Mouse (Mus musculus) neutrophil, adult 65 days (primary cell): Measurements from ENCODE around the gene Olfr1053. TPM values are rescaled to one million over a fixed set of nuclear protein-coding genes. Genes with fewer than 3 reads are reported as not detected.

Experiments used
- total RNA-seq: library from RNA; stranded (reverse); gene quantifications from 2 replicates; pipeline ENCODE4 v1.2.4, GENCODE M21; 2023

Gene Olfr1053
- total RNA-seq, result not detected in 2 replicates

DNA sequence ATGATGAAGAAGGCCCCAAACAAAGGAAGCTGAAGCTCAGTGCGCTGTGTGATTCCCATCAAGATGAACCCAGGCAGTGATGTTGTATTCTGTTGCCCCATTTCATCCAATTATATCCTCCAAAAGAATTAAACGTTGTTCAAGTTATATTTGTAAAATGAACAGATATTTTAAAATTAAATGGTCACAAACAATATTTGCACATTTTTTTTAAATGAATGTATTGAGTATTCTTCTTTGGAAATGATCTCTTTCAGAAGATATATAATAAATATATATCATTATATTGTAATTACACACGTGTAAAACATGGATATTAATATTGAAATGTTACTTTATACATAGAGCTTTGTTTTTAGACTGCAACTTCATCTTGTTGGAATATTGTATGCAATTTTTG lies at the start of gene Olfr1053:
TSS of gene Olfr1053 (minus strand) at position 101 of the 400 bp plus-strand sequence.

DNA sequence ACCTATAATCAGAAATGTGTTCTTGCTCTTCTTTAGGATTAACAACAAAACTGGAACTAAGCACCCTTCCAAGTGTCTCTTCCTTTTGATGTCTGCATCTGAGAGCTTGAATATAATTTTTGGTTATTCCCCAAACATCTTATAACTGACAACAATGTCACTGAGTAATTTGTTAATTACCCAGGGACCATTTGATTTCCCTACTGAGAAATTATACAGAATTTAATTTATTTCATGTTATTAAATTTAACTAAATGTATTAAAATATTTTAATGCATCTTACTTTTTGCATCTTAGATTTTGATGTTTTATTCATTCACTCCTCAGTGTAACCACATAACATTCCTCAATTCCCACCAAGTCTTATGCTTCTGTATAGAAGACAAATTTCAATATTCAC lies 47.3 kb upstream of the Olfr1053 start, which contains the start of gene Olfr1056:
TSS of gene Olfr1056 (minus strand) at position 101 of the 400 bp plus-strand sequence.

DNA sequence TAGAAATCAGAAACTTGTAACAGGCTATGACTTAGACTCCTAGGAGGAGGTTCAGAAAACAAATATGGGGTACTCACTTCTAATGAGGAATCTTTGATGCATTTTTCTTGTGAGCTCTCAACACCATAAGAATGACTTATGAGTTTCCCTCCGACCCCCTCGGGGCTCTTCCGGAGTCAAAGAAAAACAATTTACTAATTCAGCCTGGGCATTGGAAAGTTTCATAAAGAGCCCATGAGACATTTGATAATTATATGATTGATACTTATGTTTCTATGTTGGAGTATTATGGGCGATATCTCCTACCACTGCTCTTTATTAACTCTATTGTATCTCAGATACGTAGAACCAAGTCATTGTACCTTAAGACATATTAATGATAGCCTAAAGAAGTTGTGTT lies 35.1 kb upstream of the Olfr1053 start, which contains the start of gene Olfr1055:
TSS of gene Olfr1055 (minus strand) at position 101 of the 400 bp plus-strand sequence.

DNA sequence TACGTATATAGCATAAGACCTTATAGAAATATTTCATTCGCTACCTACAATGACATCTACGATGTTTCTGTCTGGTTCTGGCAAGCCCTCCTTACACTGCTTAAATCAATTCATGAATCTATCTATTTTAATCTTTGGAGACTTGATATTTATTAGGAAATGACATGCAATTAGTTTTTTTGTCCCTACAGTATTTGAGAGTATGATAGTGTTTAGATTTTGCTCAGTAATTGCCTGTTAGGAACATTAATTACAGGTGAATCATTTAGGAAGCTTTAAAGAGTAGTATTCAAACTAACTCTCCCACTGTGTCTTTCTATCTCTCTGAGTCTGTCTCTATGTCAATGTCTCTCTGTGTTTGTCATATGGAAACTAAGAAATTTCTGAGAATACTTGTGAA lies 20.2 kb upstream of the Olfr1053 start, which contains the start of gene Olfr1054:
TSS of gene Olfr1054 (minus strand) at position 101 of the 400 bp plus-strand sequence.

DNA sequence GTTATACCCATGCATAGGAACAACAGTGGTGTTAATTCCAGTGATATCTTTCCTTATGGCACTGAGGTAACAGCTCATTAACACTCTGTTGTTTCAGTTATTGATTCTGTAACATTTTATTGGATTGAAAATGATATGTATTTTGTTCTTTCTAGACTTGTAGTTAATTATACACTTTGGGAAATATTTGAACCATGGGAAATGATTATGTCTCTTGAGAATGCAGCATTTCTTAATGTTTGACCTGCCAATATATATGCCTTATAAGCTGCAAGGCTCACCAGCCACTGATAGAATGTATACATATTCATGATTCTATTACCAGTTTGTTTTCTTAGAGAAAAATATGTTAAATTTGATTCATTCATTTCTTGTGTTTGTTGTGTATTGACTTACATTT lies 22.9 kb downstream of the Olfr1053 start, which contains the start of gene Olfr1052:
TSS of gene Olfr1052 (plus strand) at position 301 of the 400 bp plus-strand sequence.

DNA sequence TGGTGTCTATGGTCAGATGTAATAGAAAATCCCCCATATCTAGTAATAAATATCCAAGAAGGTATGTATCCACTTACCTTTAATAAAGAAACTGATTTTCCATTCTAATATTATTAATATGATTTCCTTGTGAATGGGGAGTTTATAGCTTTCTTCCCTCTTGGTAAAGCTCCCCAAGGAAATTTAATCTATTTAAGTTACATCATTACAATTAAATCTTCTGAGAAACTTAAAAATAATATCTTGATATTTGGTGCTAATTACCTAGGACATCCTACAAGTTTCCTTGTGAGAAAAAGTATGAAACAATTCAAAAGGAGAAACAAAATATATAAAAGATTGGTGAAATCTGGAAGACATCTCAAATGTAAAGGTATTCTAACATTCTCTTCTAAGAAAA lies 36.1 kb downstream of the Olfr1053 start, which contains the start of gene Olfr1051:
TSS of gene Olfr1051 (minus strand) at position 101 of the 400 bp plus-strand sequence.

Other genes with a start within 250 kb of the Olfr1053 start
- gene Olfr1036, start 241.3 kb downstream of the Olfr1053 start, total RNA-seq, result not detected in 2 replicates
- gene Olfr1037, start 227.9 kb downstream of the Olfr1053 start, total RNA-seq, result not detected in 2 replicates
- gene Olfr1039, start 179.4 kb downstream of the Olfr1053 start, total RNA-seq, result not detected in 2 replicates
- gene Olfr1040, start 168.6 kb downstream of the Olfr1053 start, total RNA-seq, result not detected in 2 replicates
- not detected in 2 replicates for gene Olfr1042, start 153.4 kb downstream of the Olfr1053 start, total RNA-seq
- gene Olfr1043, start 147.8 kb downstream of the Olfr1053 start, total RNA-seq, result not detected in 2 replicates
- gene Olfr1044, start 137.5 kb downstream of the Olfr1053 start, total RNA-seq, result not detected in 2 replicates
- gene Olfr52, start 129.6 kb downstream of the Olfr1053 start, total RNA-seq, result not detected in 2 replicates
- gene Olfr1045, start 112.3 kb downstream of the Olfr1053 start, total RNA-seq, result not detected in 2 replicates
- gene Olfr1046, start 96.0 kb downstream of the Olfr1053 start, total RNA-seq, result not detected in 2 replicates
- gene Olfr1047, start 83.9 kb downstream of the Olfr1053 start, total RNA-seq, result not detected in 2 replicates
- not detected in 2 replicates for gene Olfr1048, start 75.0 kb downstream of the Olfr1053 start, total RNA-seq
- gene Olfr1049, start 57.0 kb downstream of the Olfr1053 start, total RNA-seq, result not detected in 2 replicates
- not detected in 2 replicates for gene Olfr1051, start 36.2 kb downstream of the Olfr1053 start, total RNA-seq
- not detected in 2 replicates for gene Olfr1052, start 22.8 kb downstream of the Olfr1053 start, total RNA-seq
- not detected in 2 replicates for gene Olfr1054, start 20.1 kb upstream of the Olfr1053 start, total RNA-seq
- gene Olfr1055, start 35.0 kb upstream of the Olfr1053 start, total RNA-seq, result not detected in 2 replicates
- not detected in 2 replicates for gene Olfr1056, start 47.2 kb upstream of the Olfr1053 start, total RNA-seq
- gene Olfr1057, start 63.1 kb upstream of the Olfr1053 start, total RNA-seq, result not detected in 2 replicates
- gene Olfr1058, start 73.3 kb upstream of the Olfr1053 start, total RNA-seq, result not detected in 2 replicates
- not detected in 2 replicates for gene Olfr1061, start 98.8 kb upstream of the Olfr1053 start, total RNA-seq
- gene Olfr1062, start 111.5 kb upstream of the Olfr1053 start, total RNA-seq, result not detected in 2 replicates
- gene Olfr1065, start 135.3 kb upstream of the Olfr1053 start, total RNA-seq, result not detected in 2 replicates
- gene Olfr1066, start 141.0 kb upstream of the Olfr1053 start, total RNA-seq, result not detected in 2 replicates
- not detected in 2 replicates for gene Olfr228, start 172.1 kb upstream of the Olfr1053 start, total RNA-seq
- not detected in 2 replicates for gene Olfr1076, start 193.2 kb upstream of the Olfr1053 start, total RNA-seq
- gene Olfr1079, start 227.2 kb upstream of the Olfr1053 start, total RNA-seq, result not detected in 2 replicates
- gene Olfr1080, start 243.0 kb upstream of the Olfr1053 start, total RNA-seq, result not detected in 2 replicates